Mouse (Mus musculus): ENCODE data around the gene Hsd17b11. TPM values are rescaled to one million over a fixed set of nuclear protein-coding genes. Genes with fewer than 3 reads are reported as not detected.

Gene Hsd17b11
- total RNA-seq (2014; rRNA removed) (10.9 and 15.8 TPM in 2 replicates), polyA plus RNA-seq (2015; fragmentation: Nextera tagmentation; extraction: Ambion mirVana) (3.2 and 4.6 TPM in 2 replicates)

- Histone ChIP-seq H3K27ac (ENCODE audit: low read depth, low read length) (peak within 1 kb of the TSS; percentile 69), H3K27me3 (ENCODE audit: insufficient read depth, low read length) (no peaks in the 10 kb centered on the region; the same call in 1 of the 2 replicates), H3K9me3 (ENCODE audit: low read length) (no peaks in the 10 kb centered on the region), H3K4me2 (ENCODE audit: low read depth) (peak within 1 kb of the TSS; percentile 89), H3K36me3 (ENCODE audit: insufficient read depth) (peaks cover 7% of the 10 kb centered on the region; the same call in 1 of the 2 replicates), H3K9ac (peak within 1 kb of the TSS; percentile 75), H3K4me1 (ENCODE audit: insufficient read depth) (peaks cover 8% of the 10 kb centered on the region), H3K4me3 (ENCODE audit: low read depth, low read length) (peak within 1 kb of the TSS; percentile 46)
- TF ChIP-seq CTCF (IDR thresholded peaks at IDR 0.05; ENCODE audit: low read depth), result no peak; the same call in 1 of the 2 replicates
- peak; percentile 69 for DNase-seq
- ATAC-seq, result peak; percentile 80
- WGBS, result under 1% methylated on average over 31 of the region's 31 CpGs
These were observed at the start of gene Hsd17b11 for GRCm38 (mm10) chr5:104021597-104022378. Hsd17b11 (minus strand) TSS chr5:104021919.

- Histone ChIP-seq H3K36me3 (ENCODE audit: insufficient read depth) (no peaks in the 10 kb centered on the region), H3K4me3 (ENCODE audit: low read depth, low read length) (no peak overlapping the region), H3K4me2 (ENCODE audit: low read depth) (no peak overlapping the region), H3K9ac (no peak overlapping the region), H3K27me3 (ENCODE audit: insufficient read depth, low read length) (no peaks in the 10 kb centered on the region), H3K4me1 (ENCODE audit: insufficient read depth) (0 out of 2 replicates have a peak, but pooled peaks cover 5% of the 10 kb centered on the region), H3K9me3 (ENCODE audit: low read length) (no peaks in the 10 kb centered on the region), H3K27ac (ENCODE audit: low read depth, low read length) (peak overlapping the region; percentile 29; the same call in 1 of the 2 replicates)
- no peak for DNase-seq
- no peak for TF ChIP-seq CTCF (IDR thresholded peaks at IDR 0.05; ENCODE audit: low read depth)
- 54% methylated on average over 4 of the region's 4 CpGs for WGBS
- ATAC-seq, result 0 out of 2 replicates have a peak, but pooled peaks have one; percentile 14
These were observed 49.3 kb upstream of the Hsd17b11 start for GRCm38 (mm10) chr5:104071048-104071447.

- H3K9me3 ChIP-seq (ENCODE audit: low read length), result no peaks in the 10 kb centered on the region
- H3K36me3 ChIP-seq (ENCODE audit: insufficient read depth), result peaks cover 6% of the 10 kb centered on the region
- no peak overlapping the region for H3K4me3 ChIP-seq (ENCODE audit: low read depth, low read length)
- ATAC-seq (no peak), DNase-seq (no peak)
- 0 out of 2 replicates have a peak, but pooled peaks cover 5% of the 10 kb centered on the region for H3K4me1 ChIP-seq (ENCODE audit: insufficient read depth)
- H3K4me2 ChIP-seq (ENCODE audit: low read depth), result no peak overlapping the region
- TF ChIP-seq CTCF (IDR thresholded peaks at IDR 0.05; ENCODE audit: low read depth), result peak; percentile 74
- no peak overlapping the region for H3K27ac ChIP-seq (ENCODE audit: low read depth, low read length)
- 84% methylated on average over 7 of the region's 7 CpGs for WGBS
- H3K9ac ChIP-seq, result no peak overlapping the region
- no peaks in the 10 kb centered on the region for H3K27me3 ChIP-seq (ENCODE audit: insufficient read depth, low read length)
These were observed 47.0 kb upstream of the Hsd17b11 start for GRCm38 (mm10) chr5:104068751-104069150.

GRCm38 (mm10) chr5:104062773-104063551 is 41.2 kb upstream of the Hsd17b11 start:
- DNase-seq (no peak), ATAC-seq (no peak)
- Histone ChIP-seq H3K27me3 (ENCODE audit: insufficient read depth, low read length) (no peaks in the 10 kb centered on the region), H3K4me1 (ENCODE audit: insufficient read depth) (no peaks in the 10 kb centered on the region), H3K27ac (ENCODE audit: low read depth, low read length) (no peak overlapping the region), H3K9me3 (ENCODE audit: low read length) (no peaks in the 10 kb centered on the region), H3K4me3 (ENCODE audit: low read depth, low read length) (no peak overlapping the region), H3K4me2 (ENCODE audit: low read depth) (no peak overlapping the region), H3K9ac (no peak overlapping the region), H3K36me3 (ENCODE audit: insufficient read depth) (peaks cover 50% of the 10 kb centered on the region)
- no peak for TF ChIP-seq CTCF (IDR thresholded peaks at IDR 0.05; ENCODE audit: low read depth)
- 87% methylated on average over 11 of the region's 11 CpGs for WGBS

- H3K4me1 ChIP-seq (ENCODE audit: insufficient read depth), result no peaks in the 10 kb centered on the region
- H3K27ac ChIP-seq (ENCODE audit: low read depth, low read length), result no peak overlapping the region; the same call in 1 of the 2 replicates
- no peaks in the 10 kb centered on the region for H3K27me3 ChIP-seq (ENCODE audit: insufficient read depth, low read length)
- H3K36me3 ChIP-seq (ENCODE audit: insufficient read depth), result peaks cover 51% of the 10 kb centered on the region
- TF ChIP-seq CTCF (IDR thresholded peaks at IDR 0.05; ENCODE audit: low read depth), result no peak
- H3K4me3 ChIP-seq (ENCODE audit: low read depth, low read length), result no peak overlapping the region
- 77% methylated on average over 13 of the region's 13 CpGs for WGBS
- peak; percentile 50 for ATAC-seq
- no peak overlapping the region for H3K9ac ChIP-seq
- no peak overlapping the region for H3K4me2 ChIP-seq (ENCODE audit: low read depth)
- H3K9me3 ChIP-seq (ENCODE audit: low read length), result no peaks in the 10 kb centered on the region
- no peak for DNase-seq
These were observed 40.4 kb upstream of the Hsd17b11 start for GRCm38 (mm10) chr5:104061936-104062772.

GRCm38 (mm10) chr5:104060429-104060828 is 38.7 kb upstream of the Hsd17b11 start:
- no peak overlapping the region for H3K9ac ChIP-seq
- H3K4me2 ChIP-seq (ENCODE audit: low read depth), result no peak overlapping the region
- ATAC-seq (peak; percentile 38; the same call in 1 of the 2 replicates), DNase-seq (no peak)
- H3K4me3 ChIP-seq (ENCODE audit: low read depth, low read length), result no peak overlapping the region
- 0 out of 2 replicates have a peak overlapping the region, but pooled peaks have one; percentile 35 for H3K27ac ChIP-seq (ENCODE audit: low read depth, low read length)
- no peaks in the 10 kb centered on the region for H3K9me3 ChIP-seq (ENCODE audit: low read length)
- H3K4me1 ChIP-seq (ENCODE audit: insufficient read depth), result no peaks in the 10 kb centered on the region
- no peak for TF ChIP-seq CTCF (IDR thresholded peaks at IDR 0.05; ENCODE audit: low read depth)
- WGBS, result 68% methylated on average over 5 of the region's 5 CpGs
- H3K27me3 ChIP-seq (ENCODE audit: insufficient read depth, low read length), result no peaks in the 10 kb centered on the region
- H3K36me3 ChIP-seq (ENCODE audit: insufficient read depth), result peaks cover 51% of the 10 kb centered on the region
